Mouse (Mus musculus): ENCODE results near the gene Fus. TPM values are rescaled to one million over a fixed set of nuclear protein-coding genes. Genes with fewer than 3 reads are reported as not detected.

The Fus gene
- polyA plus RNA-seq, 1 experiment from 2014 or later = 390 TPM

GRCm38 (mm10) chr7:127952864-127953581, 14.2 kb upstream of the Fus start:
- WGBS = 40% methylated on average over 13 of the region's 13 CpGs
- Histone ChIP-seq H3K9me3 (no peaks in the 10 kb centered on the region), H3K4me2 (no peak overlapping the region), H3K9ac (no peak overlapping the region), H3K27me3 (no peaks in the 10 kb centered on the region), H3K4me3 (no peak overlapping the region), H3K27ac (no peak overlapping the region), H3K4me1 (no peaks in the 10 kb centered on the region), H3K36me3 (no peaks in the 10 kb centered on the region)
- no peak for ATAC-seq (ENCODE audit: insufficient number of reproducible peaks, low FRiP score, low TSS enrichment, low read depth)

GRCm38 (mm10) chr7:127959364-127959763, 7.9 kb upstream of the Fus start:
- H3K4me1 ChIP-seq = no peaks in the 10 kb centered on the region
- H3K4me3 ChIP-seq = no peak overlapping the region
- 56% methylated on average over 5 of the region's 5 CpGs for WGBS
- no peak overlapping the region for H3K9ac ChIP-seq
- H3K27ac ChIP-seq = no peak overlapping the region
- no peak overlapping the region for H3K4me2 ChIP-seq
- no peaks in the 10 kb centered on the region for H3K36me3 ChIP-seq
- H3K27me3 ChIP-seq = no peaks in the 10 kb centered on the region
- ATAC-seq (ENCODE audit: insufficient number of reproducible peaks, low FRiP score, low TSS enrichment, low read depth) = no peak
- H3K9me3 ChIP-seq = no peaks in the 10 kb centered on the region

- H3K27ac ChIP-seq = peak overlapping the region; percentile 97
- H3K4me3 ChIP-seq = peak overlapping the region; percentile 72
- H3K27me3 ChIP-seq = no peaks in the 10 kb centered on the region
- H3K36me3 ChIP-seq = peaks cover 14% of the 10 kb centered on the region
- H3K9ac ChIP-seq = peak overlapping the region; percentile 86
- WGBS = 8% methylated on average over 10 of the region's 10 CpGs
- H3K9me3 ChIP-seq = no peaks in the 10 kb centered on the region
- H3K4me1 ChIP-seq = peaks cover 7% of the 10 kb centered on the region; the same call in 1 of the 2 replicates
- peak overlapping the region; percentile 60 for H3K4me2 ChIP-seq
- no peak for ATAC-seq (ENCODE audit: insufficient number of reproducible peaks, low FRiP score, low TSS enrichment, low read depth)
These were observed 812 bp upstream of the Fus start for GRCm38 (mm10) chr7:127966371-127966918.

GRCm38 (mm10) chr7:127967922-127968828, 918 bp downstream of the Fus start:
- peak overlapping the region; percentile 72 for H3K4me3 ChIP-seq
- H3K36me3 ChIP-seq = peaks cover 30% of the 10 kb centered on the region
- no peaks in the 10 kb centered on the region for H3K9me3 ChIP-seq
- WGBS = under 1% methylated on average over 40 of the region's 42 CpGs
- H3K9ac ChIP-seq = peak overlapping the region; percentile 86
- ATAC-seq (ENCODE audit: insufficient number of reproducible peaks, low FRiP score, low TSS enrichment, low read depth) = 0 out of 2 replicates have a peak, but pooled peaks have one; percentile 44
- H3K4me2 ChIP-seq = peak overlapping the region; percentile 62
- no peaks in the 10 kb centered on the region for H3K27me3 ChIP-seq
- H3K27ac ChIP-seq = peak overlapping the region; percentile 97
- peaks cover 7% of the 10 kb centered on the region for H3K4me1 ChIP-seq

GRCm38 (mm10) chr7:127974413-127974930, 7.2 kb downstream of the Fus start:
- ATAC-seq (ENCODE audit: insufficient number of reproducible peaks, low FRiP score, low TSS enrichment, low read depth) = no peak
- WGBS = 79% methylated on average over 2 of the region's 2 CpGs

GRCm38 (mm10) chr7:127978856-127979255, 11.6 kb downstream of the Fus start:
- Histone ChIP-seq H3K4me3 (no peak overlapping the region), H3K36me3 (peaks cover 91% of the 10 kb centered on the region), H3K9me3 (no peaks in the 10 kb centered on the region), H3K27ac (no peak overlapping the region), H3K27me3 (no peaks in the 10 kb centered on the region), H3K4me1 (no peaks in the 10 kb centered on the region), H3K4me2 (no peak overlapping the region), H3K9ac (no peak overlapping the region)
- ATAC-seq (ENCODE audit: insufficient number of reproducible peaks, low FRiP score, low TSS enrichment, low read depth) = no peak
- WGBS = 76% methylated on average over 2 of the region's 2 CpGs

More at GRCm38 (mm10) chr7:127974413-127974930, 7.2 kb downstream of the Fus start:
- no peak overlapping the region for H3K9ac ChIP-seq
- H3K27me3 ChIP-seq = no peaks in the 10 kb centered on the region
- peaks cover 2% of the 10 kb centered on the region for H3K4me1 ChIP-seq
- H3K4me3 ChIP-seq = no peak overlapping the region
- no peaks in the 10 kb centered on the region for H3K9me3 ChIP-seq
- H3K36me3 ChIP-seq = peaks cover 86% of the 10 kb centered on the region
- no peak overlapping the region for H3K4me2 ChIP-seq
- no peak overlapping the region for H3K27ac ChIP-seq

GRCm38 (mm10) chr7:127980606-127981005, 13.3 kb downstream of the Fus start:
- no peaks in the 10 kb centered on the region for H3K4me1 ChIP-seq
- no peak overlapping the region for H3K4me3 ChIP-seq
- no peak overlapping the region for H3K27ac ChIP-seq
- no peak for ATAC-seq (ENCODE audit: insufficient number of reproducible peaks, low FRiP score, low TSS enrichment, low read depth)
- WGBS = 92% methylated on average over 3 of the region's 3 CpGs
- no peaks in the 10 kb centered on the region for H3K27me3 ChIP-seq
- H3K9me3 ChIP-seq = no peaks in the 10 kb centered on the region
- no peak overlapping the region for H3K9ac ChIP-seq
- H3K36me3 ChIP-seq = peaks cover 92% of the 10 kb centered on the region
- no peak overlapping the region for H3K4me2 ChIP-seq

- Histone ChIP-seq H3K27me3 (no peaks in the 10 kb centered on the region), H3K9ac (no peak overlapping the region), H3K36me3 (peaks cover 60% of the 10 kb centered on the region), H3K9me3 (no peaks in the 10 kb centered on the region), H3K27ac (0 out of 2 replicates have a peak overlapping the region, but pooled peaks have one; percentile 4), H3K4me3 (no peak overlapping the region), H3K4me1 (peaks cover 22% of the 10 kb centered on the region), H3K4me2 (no peak overlapping the region)
- ATAC-seq (ENCODE audit: insufficient number of reproducible peaks, low FRiP score, low TSS enrichment, low read depth) = no peak
- 74% methylated on average over 1 of the region's 1 CpGs for WGBS
These were observed 21.6 kb downstream of the Fus start for GRCm38 (mm10) chr7:127988904-127989303.

GRCm38 (mm10) chr7:127991643-127992487, 24.6 kb downstream of the Fus start:
- Histone ChIP-seq H3K4me3 (no peak overlapping the region), H3K27ac (peak overlapping the region; percentile 17; the same call in 1 of the 2 replicates), H3K4me2 (0 out of 2 replicates have a peak overlapping the region, but pooled peaks have one; percentile 58), H3K4me1 (peaks cover 24% of the 10 kb centered on the region), H3K9ac (no peak overlapping the region), H3K36me3 (peaks cover 32% of the 10 kb centered on the region), H3K9me3 (no peaks in the 10 kb centered on the region), H3K27me3 (no peaks in the 10 kb centered on the region)
- 45% methylated on average over 6 of the region's 6 CpGs for WGBS
- no peak for ATAC-seq (ENCODE audit: insufficient number of reproducible peaks, low FRiP score, low TSS enrichment, low read depth)

- H3K4me2 ChIP-seq = peak overlapping the region; percentile 58
- H3K4me3 ChIP-seq = peak overlapping the region; percentile 43
- 38% methylated on average over 5 of the region's 5 CpGs for WGBS
- H3K9ac ChIP-seq = peak overlapping the region; percentile 7; the same call in 1 of the 2 replicates
- 0 out of 2 replicates have a peak, but pooled peaks have one; percentile 55 for ATAC-seq (ENCODE audit: insufficient number of reproducible peaks, low FRiP score, low TSS enrichment, low read depth)
- peaks cover 24% of the 10 kb centered on the region for H3K4me1 ChIP-seq
- no peaks in the 10 kb centered on the region for H3K27me3 ChIP-seq
- peak overlapping the region; percentile 86 for H3K27ac ChIP-seq
- peaks cover 25% of the 10 kb centered on the region for H3K36me3 ChIP-seq
- H3K9me3 ChIP-seq = no peaks in the 10 kb centered on the region
These were observed 25.5 kb downstream of the Fus start for GRCm38 (mm10) chr7:127992488-127993340.
